Comparison of ENCODE assay signal across 8 mouse cellular contexts in the genomic region with DNA sequence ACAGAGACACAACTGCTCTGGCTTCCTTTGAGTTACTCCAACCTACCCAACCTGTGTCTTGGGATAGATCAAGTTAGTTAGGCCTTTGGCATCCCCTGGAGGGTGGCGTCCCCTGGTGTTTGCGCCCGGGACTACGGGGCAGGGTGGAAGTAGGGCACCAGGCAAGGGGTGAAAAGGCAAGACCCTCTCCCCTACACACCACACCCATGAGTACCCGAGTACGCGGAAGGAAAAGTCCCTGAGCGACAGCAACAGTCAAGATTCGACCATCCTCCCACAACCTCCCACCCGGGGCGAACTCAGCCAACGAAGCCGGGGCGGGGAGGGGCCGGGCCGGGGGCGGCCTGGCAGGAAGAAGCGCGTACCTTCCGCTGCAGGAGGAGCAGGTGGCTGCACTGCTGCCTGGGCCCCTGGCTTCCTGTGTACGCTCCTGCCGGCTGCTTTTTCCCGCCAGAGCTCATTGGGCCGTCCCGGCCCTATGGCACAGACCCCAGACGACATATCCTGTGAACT. TPM values are rescaled to one million over a fixed set of nuclear protein-coding genes. Genes with fewer than 3 reads are reported as not detected.
DNase-seq lines count a peak whose midpoint lies in the region; ATAC-seq and TF ChIP-seq lines count a peak whose summit lies in the region.

A gene (plus strand): TSS at position 479 of the 513 bp plus-strand sequence.

- intact Hi-C loops in heart, postnatal 25 days (cut with DNase I), result loop anchor here (5.0 kb wide), 2 partner anchors 49 to 119 kb away; a partner anchor contains a TSS
- intact Hi-C loops in left cerebral cortex, postnatal 36 days (cut with DNase I), result no loop called here

- H3K4me3 ChIP-seq in forebrain, postnatal 0 days (ENCODE audit: low read depth, low read length), result no peak within 1 kb of the TSS
- no peak within 1 kb of the TSS for H3K4me3 ChIP-seq in hindbrain, embryonic 16.5 days (ENCODE audit: low read length)

- no peaks in the 10 kb centered on the region for H3K27me3 ChIP-seq in forebrain, postnatal 0 days (ENCODE audit: insufficient read depth, low read length)
- H3K27me3 ChIP-seq in hindbrain, embryonic 16.5 days (replicated peaks; ENCODE audit: control insufficient read depth, insufficient read depth, low read length), result no peaks in the 10 kb centered on the region
- H3K27me3 ChIP-seq in splenic B cell, adult 2 months (ENCODE audit: control insufficient read depth, insufficient read depth, low read length, poor library complexity, severe bottlenecking), result no peaks in the 10 kb centered on the region

- TF ChIP-seq POLR2A in brain, embryonic 14.5 days (IDR thresholded peaks at IDR 0.05; ENCODE audit: borderline replicate concordance, extremely low read depth, insufficient read depth, insufficient read length, poor library complexity, severe bottlenecking), result no peak

- peak; percentile 56; the same call in 1 of the 2 replicates for ATAC-seq in forebrain, postnatal 0 days
- 0 out of 2 replicates have a peak, but pooled peaks have one; percentile 12 for ATAC-seq in hindbrain, embryonic 16.5 days
- ATAC-seq in megakaryocyte-erythroid progenitor cell, adult 5-6 weeks (replicated peaks; ENCODE audit: low FRiP score, low TSS enrichment, poor library complexity, severe bottlenecking), result peak; percentile 66; the same call in 1 of the 2 replicates

- no peaks in the 10 kb centered on the region for H3K9me3 ChIP-seq in forebrain, postnatal 0 days (ENCODE audit: low read length)
- H3K9me3 ChIP-seq in hindbrain, embryonic 16.5 days (ENCODE audit: control insufficient read depth, low read length), result no peaks in the 10 kb centered on the region

- no peak within 1 kb of the TSS for H3K9ac ChIP-seq in forebrain, postnatal 0 days
- peak within 1 kb of the TSS; percentile 30; the same call in 1 of the 2 replicates for H3K9ac ChIP-seq in hindbrain, embryonic 16.5 days (ENCODE audit: low read depth, low read length)

- H3K4me1 ChIP-seq in forebrain, postnatal 0 days (ENCODE audit: insufficient read depth), result no peaks in the 10 kb centered on the region
- no peaks in the 10 kb centered on the region for H3K4me1 ChIP-seq in hindbrain, embryonic 16.5 days (ENCODE audit: control insufficient read depth, insufficient read depth, low read depth, low read length)

- H3K4me2 ChIP-seq in forebrain, postnatal 0 days (ENCODE audit: low read depth), result no peak within 1 kb of the TSS
- H3K4me2 ChIP-seq in hindbrain, embryonic 16.5 days (ENCODE audit: low read length), result peak within 1 kb of the TSS; percentile 32

- peaks cover 32% of the 10 kb centered on the region for H3K36me3 ChIP-seq in forebrain, postnatal 0 days (ENCODE audit: insufficient read depth)
- H3K36me3 ChIP-seq in hindbrain, embryonic 16.5 days (ENCODE audit: control insufficient read depth, insufficient read depth, low read length), result peaks cover 11% of the 10 kb centered on the region
- peaks cover 15% of the 10 kb centered on the region for H3K36me3 ChIP-seq in splenic B cell, adult 2 months (ENCODE audit: control insufficient read depth, insufficient read depth, low read length, poor library complexity, severe bottlenecking)

- DNase-seq in heart, adult 11 months, result peak; percentile 96
- no peak for DNase-seq in heart, postnatal 25 days (ENCODE audit: low spot score)
- DNase-seq in brain, embryonic 14.5 days (ENCODE audit: low read depth), result no peak
- no peak for DNase-seq in forebrain, postnatal 0 days
- no peak for DNase-seq in left cerebral cortex, postnatal 36 days (ENCODE audit: low spot score in 2 of 2)
- peak; percentile 85 for DNase-seq in splenic B cell, adult 2 months (ENCODE audit: low read depth, low spot score)

- peak; percentile 59 for TF ChIP-seq CTCF in brain, embryonic 14.5 days (IDR thresholded peaks at IDR 0.05; ENCODE audit: borderline replicate concordance, extremely low read depth, insufficient read depth, insufficient read length)
- peak; percentile 69 for TF ChIP-seq CTCF in forebrain, postnatal 0 days (IDR thresholded peaks at IDR 0.05; ENCODE audit: low read depth)

- WGBS in forebrain, postnatal 0 days, result 17% methylated on average over 26 of the region's 26 CpGs
- WGBS in hindbrain, embryonic 16.5 days, result 15% methylated on average over 26 of the region's 26 CpGs

- no peak within 1 kb of the TSS for H3K27ac ChIP-seq in forebrain, postnatal 0 days (ENCODE audit: low read depth, low read length)
- no peak within 1 kb of the TSS for H3K27ac ChIP-seq in hindbrain, embryonic 16.5 days (ENCODE audit: low read depth, low read length)

RNA-seq across cellular contexts. Expression of the gene that starts here (rescaled TPM):
- total RNA-seq in heart, postnatal 25 days (2021), result under 1 TPM; 0.18 to 0.20 TPM
- polyA plus RNA-seq in brain, embryonic 14.5 days (2012; rRNA removed), result 13.7 and 20.5 TPM in 2 replicates
- total RNA-seq in forebrain, postnatal 0 days (2014; rRNA removed), result 4.4 and 5.6 TPM in 2 replicates
- 21.5 and 28.0 TPM in 2 replicates for polyA plus RNA-seq in forebrain, postnatal 0 days (2015; fragmentation: Nextera tagmentation; extraction: Ambion mirVana)
- 22.0 and 22.1 TPM in 2 replicates for polyA plus RNA-seq in hindbrain, embryonic 16.5 days (2015; fragmentation: Nextera tagmentation; extraction: Ambion mirVana)
- total RNA-seq in left cerebral cortex, postnatal 36 days (2021), result 10 to 100 TPM; 56.3 to 66.3 TPM
- 5.7 and 7.1 TPM in 2 replicates for total RNA-seq in megakaryocyte-erythroid progenitor cell, adult 5-6 weeks (2014; fragmentation: Nextera tagmentation)
- total RNA-seq in megakaryocyte-erythroid progenitor cell, adult 5-6 weeks (2017), result 1.1 and 2.7 TPM in 2 replicates

Comparison
In these comparisons a context has a peak if more than half of its experiments do, and no peak if none do; other contexts are left out.
1. DNase-seq: peak in heart, adult 11 months (single experiment) and splenic B cell, adult 2 months (single experiment); none in heart, postnatal 25 days (single experiment), brain, embryonic 14.5 days (single experiment), forebrain, postnatal 0 days (single experiment) and left cerebral cortex, postnatal 36 days (0 of 2).
2. ATAC-seq: peak in every context shown above with its lines; median percentile 66 in megakaryocyte-erythroid progenitor cell, adult 5-6 weeks; 56 in forebrain, postnatal 0 days; 12 in hindbrain, embryonic 16.5 days.